Mouse (Mus musculus) R1 (cell line): ENCODE data around the gene Prss44.

Experiments used
- DNase-seq: peaks from one replicate; pipeline ENCODE4 v3.0.0-alpha.2; 2018; ENCODE audit warnings: low read depth, low spot score

Gene Prss44

DNA sequence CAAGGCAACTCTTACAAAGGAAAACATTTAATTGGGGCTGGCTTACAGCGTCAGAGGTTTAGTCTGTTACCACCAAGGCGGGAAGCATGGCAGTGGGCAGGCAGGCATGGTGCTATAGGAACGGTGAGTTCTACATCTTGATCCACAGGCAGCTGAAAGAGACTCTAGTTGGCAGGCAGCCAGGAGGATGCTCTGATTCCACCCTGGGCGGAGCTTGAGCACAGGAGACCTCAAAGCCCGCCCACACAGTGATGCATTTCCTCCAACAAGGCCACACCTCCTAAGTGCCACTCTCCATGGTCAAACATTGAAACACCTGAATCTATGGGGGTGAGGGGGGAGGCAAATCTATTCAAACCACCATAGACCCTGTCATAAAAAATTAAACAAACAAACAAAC is 19.2 kb downstream of the Prss44 start:
- peak; percentile 94 for DNase-seq

DNA sequence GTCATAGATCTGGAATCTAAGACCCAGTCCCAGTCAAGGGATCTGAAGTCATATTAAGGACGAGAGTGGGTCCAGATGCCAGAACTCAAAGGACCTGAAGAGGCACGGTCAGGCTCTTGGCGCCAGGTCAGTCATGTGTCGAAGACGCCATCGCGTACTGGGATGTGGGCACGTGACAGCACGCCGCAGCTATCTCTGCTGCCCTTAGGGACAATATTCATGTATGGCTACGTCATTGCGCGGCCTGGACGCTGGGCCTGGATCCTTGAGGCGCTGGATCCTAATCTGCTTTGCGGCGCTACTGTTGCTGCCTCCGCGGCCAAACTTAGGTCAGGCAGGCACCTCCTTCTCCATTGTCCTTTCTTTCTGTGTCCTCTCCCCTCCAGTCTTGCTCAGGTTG is 20.6 kb downstream of the Prss44 start, which contains the start of gene Prss45:
Gene Prss45, plus strand, starts transcription at position 178 of the 400 bp plus-strand sequence.
- DNase-seq, result no peak

DNA sequence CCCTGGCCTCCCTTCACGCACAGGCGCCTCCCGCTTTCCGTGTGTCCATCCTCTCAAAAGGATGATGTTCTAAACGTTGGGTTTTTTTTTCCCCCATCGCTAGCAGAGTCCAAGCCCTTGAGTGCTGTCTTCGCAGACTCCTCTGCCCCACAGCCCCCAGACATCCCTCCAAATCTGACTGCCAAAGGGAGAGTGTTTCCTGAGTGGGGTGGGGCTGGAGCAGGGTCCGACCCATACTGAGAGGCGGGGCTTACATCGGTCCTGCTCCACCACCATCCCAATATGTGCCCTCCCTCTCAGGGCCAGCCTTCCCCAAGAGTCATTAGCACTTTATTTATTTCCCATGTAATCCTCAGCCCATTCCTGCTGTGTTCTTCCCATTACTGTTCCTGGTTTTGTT is 21.2 kb downstream of the Prss44 start:
- no peak for DNase-seq

DNA sequence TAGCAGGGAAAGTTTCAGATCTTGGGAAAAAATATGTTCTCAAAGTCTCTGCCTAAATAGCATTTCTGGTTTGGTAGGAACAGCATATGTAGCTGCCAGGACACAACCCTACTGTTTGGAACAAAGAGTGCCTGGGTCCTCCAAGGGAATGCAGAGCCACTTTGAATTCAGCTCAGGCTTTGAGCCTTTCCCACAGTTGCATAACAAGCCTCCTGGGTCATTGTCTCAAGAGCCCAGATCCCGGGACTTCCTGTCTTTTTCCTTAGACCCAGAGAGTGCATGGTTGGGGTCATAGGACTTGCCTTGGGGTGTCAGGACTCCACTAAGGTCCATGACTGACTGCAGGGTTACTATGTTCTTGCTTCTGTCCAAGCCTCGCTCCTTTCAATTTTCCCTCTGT is 22.3 kb downstream of the Prss44 start:
- DNase-seq, result no peak

GRCm38 (mm10) chr9:110840905-110841304 is 27.1 kb downstream of the Prss44 start:
- no peak for DNase-seq

DNA sequence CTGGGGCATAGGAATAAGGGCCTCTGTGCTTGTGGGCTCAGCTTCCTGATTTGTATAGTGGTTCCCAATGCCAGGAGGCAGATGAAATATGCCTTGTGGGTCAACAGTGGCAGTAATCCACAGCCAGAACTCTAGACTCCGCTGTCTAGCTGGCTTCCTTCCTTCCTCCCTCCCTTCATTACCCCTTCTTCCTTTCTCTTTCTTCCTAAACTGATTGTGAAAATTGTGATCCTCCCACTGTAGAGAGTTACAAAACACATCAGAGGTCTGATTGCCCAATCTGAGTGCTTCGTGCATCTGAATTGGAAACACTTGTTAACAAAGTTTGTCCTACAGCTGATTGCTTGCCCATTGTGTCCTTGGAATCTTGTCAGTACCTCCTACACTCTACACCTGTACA is 27.6 kb downstream of the Prss44 start:
- no peak for DNase-seq

- DNase-seq, result no peak
Observed at GRCm38 (mm10) chr9:110844206-110844605, 30.4 kb downstream of the Prss44 start, which contains the start of gene Prss46. TSS of gene Prss46 (plus strand) at chr9:110844506.

GRCm38 (mm10) chr9:110849162-110849561 is 35.4 kb downstream of the Prss44 start:
- DNase-seq, result peak; percentile 55

- DNase-seq, result peak; percentile 84
Observed at GRCm38 (mm10) chr9:110855903-110856302, 42.1 kb downstream of the Prss44 start.

DNA sequence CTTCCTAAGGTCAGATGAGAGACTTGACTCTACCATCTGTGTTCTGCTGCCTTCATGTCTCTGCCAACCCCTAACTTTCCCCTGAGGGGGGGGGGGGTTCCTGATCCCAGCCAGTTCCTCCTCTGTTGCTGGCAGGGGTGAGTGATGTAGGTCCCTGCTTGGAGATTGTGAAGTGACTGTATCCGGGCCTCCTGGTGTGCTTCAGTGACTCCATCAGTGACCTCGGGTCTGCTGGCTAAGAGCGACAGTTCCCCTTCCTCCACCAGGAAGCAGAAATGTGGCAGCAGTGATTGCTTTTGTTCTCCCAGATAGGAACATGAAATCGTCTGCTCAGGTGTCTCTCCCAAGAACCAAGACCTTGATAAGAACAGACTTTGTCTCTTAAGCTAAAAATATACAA is 43.1 kb downstream of the Prss44 start:
- peak; percentile 46 for DNase-seq

DNA sequence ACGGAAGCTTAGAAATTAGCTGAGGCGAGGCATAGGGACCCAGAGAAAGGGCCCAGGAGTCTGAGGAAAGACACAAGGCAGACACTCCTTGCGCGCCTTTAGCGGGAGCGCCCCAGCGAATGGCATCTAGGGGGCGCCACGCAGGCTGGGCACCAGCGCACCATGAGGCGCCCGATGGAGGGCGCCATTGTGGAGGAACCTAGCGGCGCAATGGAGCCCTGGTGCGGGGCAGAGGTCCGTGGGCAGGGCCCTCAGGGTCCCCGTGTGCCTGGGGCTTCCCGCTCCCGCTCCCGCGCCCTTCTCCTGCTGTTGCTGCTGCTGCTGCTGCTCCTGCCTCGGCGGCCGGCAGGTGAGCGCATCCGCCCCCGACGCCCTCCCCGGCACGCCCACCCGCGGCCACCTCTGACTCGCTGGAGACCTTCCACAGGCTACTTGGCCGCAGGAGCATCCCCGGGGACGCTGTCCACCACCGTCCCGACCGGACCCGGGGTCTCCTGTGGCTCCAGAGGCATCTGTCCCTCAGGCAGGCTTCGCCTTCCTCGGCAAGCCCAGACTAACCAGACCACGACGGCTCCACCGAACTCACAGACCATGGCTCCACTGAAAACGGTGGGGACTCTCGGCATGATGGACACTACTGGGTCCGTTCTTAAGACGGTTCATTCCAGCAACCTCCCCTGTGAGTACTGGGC is 44.1 kb downstream of the Prss44 start, which contains the start of gene Prss50:
Gene Prss50, plus strand, starts transcription at position 187 of the 692 bp plus-strand sequence.
- peak; percentile 81 for DNase-seq

DNA sequence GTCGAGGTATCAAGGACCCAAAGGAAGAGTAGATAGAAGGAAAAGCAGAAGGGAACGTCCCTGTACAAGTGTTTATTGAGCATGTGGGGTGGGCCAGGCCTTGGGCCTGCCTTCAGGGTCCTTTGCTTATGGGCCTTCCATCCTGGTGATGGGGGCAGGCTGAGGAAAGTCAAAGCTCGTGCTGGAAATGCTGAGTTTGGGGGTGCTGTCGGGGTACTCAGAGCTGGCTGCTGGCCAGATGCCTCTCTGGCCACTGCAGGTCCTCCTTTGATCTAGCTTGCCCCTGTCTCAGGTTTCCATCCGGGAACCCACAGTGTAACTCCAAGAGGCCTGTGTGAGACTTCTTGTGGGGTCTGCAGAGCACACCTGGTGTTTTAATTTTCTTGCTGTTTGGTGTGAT is 44.7 kb downstream of the Prss44 start:
- DNase-seq, result no peak

DNA sequence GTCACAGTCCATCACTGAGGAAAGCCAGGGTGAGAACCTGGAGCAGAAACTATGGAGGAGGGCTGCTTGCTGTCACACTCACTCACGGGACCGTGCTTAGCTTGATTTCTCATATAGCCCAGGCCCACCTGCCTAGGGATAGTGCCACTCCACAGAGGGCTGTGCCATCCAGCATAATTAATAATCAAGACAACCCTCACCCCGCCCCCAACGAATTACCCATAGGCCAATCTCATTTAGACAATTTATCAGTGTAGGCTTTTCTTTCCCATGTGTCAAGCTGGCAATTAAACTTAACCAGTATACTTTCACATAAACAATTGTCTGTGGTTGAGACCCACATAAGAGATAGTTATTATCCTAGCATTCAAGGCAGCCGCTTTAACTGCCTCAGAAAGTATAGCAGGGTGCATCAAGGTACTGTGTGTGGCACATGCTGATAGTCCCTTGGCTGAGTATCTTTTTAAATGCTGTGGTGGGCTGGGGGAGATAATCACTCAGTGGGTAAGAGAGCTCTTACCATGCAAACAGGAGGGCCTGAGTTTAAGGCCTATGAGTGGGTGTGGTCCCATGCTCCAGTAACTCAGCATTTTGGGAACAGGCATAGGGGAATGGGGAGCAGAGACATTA is 45.3 kb downstream of the Prss44 start:
- DNase-seq, result no peak

DNA sequence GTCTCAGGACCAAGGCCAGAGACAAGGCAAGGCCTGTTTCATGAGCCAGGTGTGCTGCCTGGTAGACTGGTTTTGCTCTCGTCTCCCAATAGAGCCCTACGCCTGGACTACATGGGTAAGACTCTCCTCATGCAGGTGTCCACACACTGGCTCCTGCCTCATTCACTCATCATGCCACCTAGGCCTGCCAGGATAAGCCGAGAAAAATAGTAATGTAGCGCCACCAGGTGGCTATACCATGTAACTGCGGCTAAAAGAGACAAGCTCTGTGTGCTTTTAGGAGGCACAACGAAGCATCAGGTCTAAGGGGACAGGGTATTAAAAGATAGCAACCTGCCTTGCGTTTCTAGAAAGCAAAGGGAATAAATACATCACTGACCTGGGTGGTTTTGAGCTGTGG is 57.2 kb downstream of the Prss44 start:
- peak; percentile 79 for DNase-seq
